ENCODE assay signal across 17 mouse cellular contexts in genomic region chr3:51268434-51268833, GRCm38 (mm10). TPM values are rescaled to one million over a fixed set of nuclear protein-coding genes. Genes with fewer than 3 reads are reported as not detected.
DNase-seq lines count a peak whose midpoint lies in the region; ATAC-seq and TF ChIP-seq lines count a peak whose summit lies in the region.
"Had no signal": no experiment of that assay in that cellular context is flagged by ENCODE, and none has a peak within 500 bp of the region (broad histone marks: within the 10 kb centered on the region; RNA-seq: fewer than 3 reads in every experiment).

No protein-coding gene starts in this region.

- ATAC-seq in embryonic facial prominence, embryonic 13.5 days (ENCODE audit: insufficient number of reproducible peaks, insufficient read depth, low FRiP score, low TSS enrichment, low read depth), result no peak
- ATAC-seq in kidney, postnatal 0 days (replicated peaks; ENCODE audit: low FRiP score, low read depth), result no peak
- ATAC-seq in heart, postnatal 0 days (ENCODE audit: insufficient read depth, low read depth), result peak; percentile 89
- ATAC-seq in stomach, postnatal 0 days (ENCODE audit: low FRiP score, low TSS enrichment), result peak; percentile 60; the same call in 1 of the 2 replicates
- ATAC-seq: activated CD4-positive, CD25-positive, alpha-beta regulatory T cell, adult 4 months had no signal

- no peak overlapping the region for H3K4me3 ChIP-seq in embryonic facial prominence, embryonic 13.5 days
- no peak overlapping the region for H3K4me3 ChIP-seq in embryonic facial prominence, embryonic 10.5 days
- no peak overlapping the region for H3K4me3 ChIP-seq in kidney, postnatal 0 days (replicated peaks; ENCODE audit: low read depth, low read length)
- no peak overlapping the region for H3K4me3 ChIP-seq in heart, postnatal 0 days (ENCODE audit: low read depth, low read length)
- no peak overlapping the region for H3K4me3 ChIP-seq in stomach, postnatal 0 days (ENCODE audit: low read depth, low read length)
- H3K4me3 ChIP-seq: erythroblast, embryonic 14.5 days; layer of hippocampus, adult 2 months; lung, embryonic 15.5 days; midbrain, embryonic 10.5 days had no signal

- peaks cover 8% of the 10 kb centered on the region for H3K4me1 ChIP-seq in embryonic facial prominence, embryonic 13.5 days
- no peaks in the 10 kb centered on the region for H3K4me1 ChIP-seq in embryonic facial prominence, embryonic 10.5 days
- H3K4me1 ChIP-seq in kidney, postnatal 0 days (replicated peaks; ENCODE audit: insufficient read depth, low read length), result peaks cover 5% of the 10 kb centered on the region; the same call in 1 of the 2 replicates
- H3K4me1 ChIP-seq in heart, postnatal 0 days (ENCODE audit: control insufficient read depth, insufficient read depth), result peaks cover 15% of the 10 kb centered on the region
- H3K4me1 ChIP-seq in stomach, postnatal 0 days (replicated peaks; ENCODE audit: control insufficient read depth, insufficient read depth), result no peaks in the 10 kb centered on the region
- H3K4me1 ChIP-seq: midbrain, embryonic 10.5 days had no signal

- no peak overlapping the region; the same call in 1 of the 2 replicates for H3K27ac ChIP-seq in embryonic facial prominence, embryonic 13.5 days
- H3K27ac ChIP-seq in embryonic facial prominence, embryonic 10.5 days (replicated peaks), result no peak overlapping the region
- no peak overlapping the region for H3K27ac ChIP-seq in kidney, postnatal 0 days
- H3K27ac ChIP-seq in heart, postnatal 0 days (ENCODE audit: low read depth), result peak overlapping the region; percentile 98
- H3K27ac ChIP-seq in stomach, postnatal 0 days (replicated peaks), result peak overlapping the region; percentile 56; the same call in 1 of the 2 replicates
- H3K27ac ChIP-seq: hindbrain, embryonic 14.5 days; layer of hippocampus, adult 2 months; lung, embryonic 15.5 days; midbrain, embryonic 10.5 days had no signal

- 72% methylated on average over 12 of the region's 12 CpGs for WGBS in embryonic facial prominence, embryonic 13.5 days
- WGBS in embryonic facial prominence, embryonic 10.5 days, result 90% methylated on average over 12 of the region's 12 CpGs
- WGBS in kidney, postnatal 0 days, result 67% methylated on average over 12 of the region's 12 CpGs
- 35% methylated on average over 12 of the region's 12 CpGs for WGBS in heart, postnatal 0 days
- WGBS in stomach, postnatal 0 days, result 41% methylated on average over 12 of the region's 12 CpGs

- TF ChIP-seq CTCF in kidney, postnatal 0 days (IDR thresholded peaks at IDR 0.05; ENCODE audit: low read depth), result no peak
- TF ChIP-seq CTCF in heart, postnatal 0 days (IDR thresholded peaks at IDR 0.05; ENCODE audit: low read depth), result no peak
- no peak for TF ChIP-seq CTCF in stomach, postnatal 0 days (IDR thresholded peaks at IDR 0.05; ENCODE audit: low read depth)

- H3K4me2 ChIP-seq in embryonic facial prominence, embryonic 13.5 days, result no peak overlapping the region
- no peak overlapping the region for H3K4me2 ChIP-seq in kidney, postnatal 0 days (ENCODE audit: low read length)
- peak overlapping the region; percentile 45 for H3K4me2 ChIP-seq in heart, postnatal 0 days (ENCODE audit: low read depth, low read length)
- 0 out of 2 replicates have a peak overlapping the region, but pooled peaks have one; percentile 0 for H3K4me2 ChIP-seq in stomach, postnatal 0 days (replicated peaks; ENCODE audit: low read depth)
- H3K4me2 ChIP-seq: hindbrain, embryonic 14.5 days; lung, embryonic 15.5 days had no signal

- H3K9ac ChIP-seq in embryonic facial prominence, embryonic 13.5 days, result 0 out of 2 replicates have a peak overlapping the region, but pooled peaks have one; percentile 27
- H3K9ac ChIP-seq in kidney, postnatal 0 days (ENCODE audit: low read depth, low read length), result 0 out of 2 replicates have a peak overlapping the region, but pooled peaks have one; percentile 13
- 0 out of 2 replicates have a peak overlapping the region, but pooled peaks have one; percentile 23 for H3K9ac ChIP-seq in heart, postnatal 0 days (replicated peaks; ENCODE audit: low read depth, low read length)
- no peak overlapping the region for H3K9ac ChIP-seq in stomach, postnatal 0 days (ENCODE audit: low read length)
- H3K9ac ChIP-seq: hindbrain, embryonic 14.5 days; lung, embryonic 15.5 days had no signal

- H3K9me3 ChIP-seq in embryonic facial prominence, embryonic 13.5 days, result no peaks in the 10 kb centered on the region
- no peaks in the 10 kb centered on the region for H3K9me3 ChIP-seq in embryonic facial prominence, embryonic 10.5 days
- no peaks in the 10 kb centered on the region for H3K9me3 ChIP-seq in kidney, postnatal 0 days (replicated peaks; ENCODE audit: low read length)
- H3K9me3 ChIP-seq in heart, postnatal 0 days (replicated peaks; ENCODE audit: control insufficient read depth, low read length), result no peaks in the 10 kb centered on the region
- no peaks in the 10 kb centered on the region for H3K9me3 ChIP-seq in stomach, postnatal 0 days (ENCODE audit: control insufficient read depth, low read length)
- H3K9me3 ChIP-seq: lung, embryonic 15.5 days; midbrain, embryonic 10.5 days had no signal

- no peak for DNase-seq in embryonic facial prominence, embryonic 10.5 days (ENCODE audit: low spot score)
- no peak for DNase-seq in kidney, postnatal 0 days (ENCODE audit: low spot score)
- DNase-seq in kidney, postnatal 4 days, result no peak
- peak; percentile 93 for DNase-seq in heart, postnatal 0 days (ENCODE audit: low spot score)
- DNase-seq in stomach, postnatal 0 days (ENCODE audit: low spot score), result no peak
- DNase-seq in left cerebral cortex, adult 8-10 months (ENCODE audit: low spot score in 2 of 2), result no peak
- DNase-seq in spleen, postnatal 36 days (ENCODE audit: low spot score in 2 of 2), result no peak
- DNase-seq: cerebellum, adult 18-20 months; thymus, postnatal 25 days had no signal

- no peaks in the 10 kb centered on the region for H3K27me3 ChIP-seq in embryonic facial prominence, embryonic 13.5 days
- no peaks in the 10 kb centered on the region for H3K27me3 ChIP-seq in embryonic facial prominence, embryonic 10.5 days (replicated peaks; ENCODE audit: low read depth, poor library complexity, severe bottlenecking)
- H3K27me3 ChIP-seq in kidney, postnatal 0 days (ENCODE audit: insufficient read depth, low read length), result no peaks in the 10 kb centered on the region
- no peaks in the 10 kb centered on the region for H3K27me3 ChIP-seq in heart, postnatal 0 days (ENCODE audit: control insufficient read depth, insufficient read depth, low read length)
- no peaks in the 10 kb centered on the region for H3K27me3 ChIP-seq in stomach, postnatal 0 days (ENCODE audit: control insufficient read depth, insufficient read depth, low read length)
- H3K27me3 ChIP-seq: CH12.LX; lung, embryonic 15.5 days had no signal

- peaks cover 27% of the 10 kb centered on the region for H3K36me3 ChIP-seq in embryonic facial prominence, embryonic 13.5 days
- H3K36me3 ChIP-seq in embryonic facial prominence, embryonic 10.5 days (replicated peaks), result peaks cover 40% of the 10 kb centered on the region
- H3K36me3 ChIP-seq in kidney, postnatal 0 days (ENCODE audit: insufficient read depth, low read length), result peaks cover 16% of the 10 kb centered on the region
- peaks cover 25% of the 10 kb centered on the region for H3K36me3 ChIP-seq in heart, postnatal 0 days (replicated peaks; ENCODE audit: control insufficient read depth, insufficient read depth, low read length)
- H3K36me3 ChIP-seq in stomach, postnatal 0 days (ENCODE audit: control insufficient read depth, insufficient read depth, low read length), result peaks cover 10% of the 10 kb centered on the region; the same call in 1 of the 2 replicates

- no peak for TF ChIP-seq EP300 in heart, postnatal 0 days (IDR thresholded peaks at IDR 0.05; ENCODE audit: low read depth)
- peak; percentile 18 for TF ChIP-seq EP300 in stomach, postnatal 0 days (optimal IDR thresholded peaks at IDR 0.05)

RNA-seq across cellular contexts. Expression of gene Noct, which starts 44.2 kb away (rescaled TPM):
- polyA plus RNA-seq in embryonic facial prominence, embryonic 13.5 days (2015; fragmentation: Nextera tagmentation; extraction: Ambion mirVana), result 9.6 and 9.9 TPM in 2 replicates
- 9.6 and 10.1 TPM in 2 replicates for polyA plus RNA-seq in embryonic facial prominence, embryonic 10.5 days (2016; fragmentation: Nextera tagmentation; extraction: Ambion mirVana)
- polyA plus RNA-seq in kidney, postnatal 0 days (2015; fragmentation: Nextera tagmentation; extraction: Ambion mirVana), result 6.0 and 7.1 TPM in 2 replicates
- 28.1 and 35.6 TPM in 2 replicates for total RNA-seq in heart, postnatal 0 days (2014; rRNA removed; ENCODE audit: low replicate concordance)
- 8.5 and 11.9 TPM in 2 replicates for polyA plus RNA-seq in heart, postnatal 0 days (2015; fragmentation: Nextera tagmentation; extraction: Ambion mirVana)
- 7.5 and 9.2 TPM in 2 replicates for polyA plus RNA-seq in stomach, postnatal 0 days (2015; fragmentation: Nextera tagmentation; extraction: Ambion mirVana)
- 10 to 100 TPM; 43.4 to 46.2 (median 44.4) TPM for total RNA-seq in left cerebral cortex, adult 8-10 months (2022)

Comparison
In these comparisons a context has a peak if more than half of its experiments do, and no peak if none do; other contexts are left out.
1. ATAC-seq: peak in heart, postnatal 0 days (single experiment) and stomach, postnatal 0 days (single experiment); none in embryonic facial prominence, embryonic 13.5 days (single experiment) and kidney, postnatal 0 days (single experiment).
2. H3K27ac ChIP-seq: peak in heart, postnatal 0 days (single experiment) and stomach, postnatal 0 days (single experiment); none in embryonic facial prominence, embryonic 13.5 days (single experiment), embryonic facial prominence, embryonic 10.5 days (single experiment) and kidney, postnatal 0 days (single experiment).
3. H3K4me2 ChIP-seq: peak in heart, postnatal 0 days (single experiment) and stomach, postnatal 0 days (single experiment); none in embryonic facial prominence, embryonic 13.5 days (single experiment) and kidney, postnatal 0 days (single experiment).